Mouse (Mus musculus): ENCODE data around the gene AU018091.
"Not testable (repeated sequence)": the region's sequence is repeated elsewhere in the genome, so short reads cannot be mapped to it uniquely, and the experiment has no call there.

The AU018091 gene

DNA sequence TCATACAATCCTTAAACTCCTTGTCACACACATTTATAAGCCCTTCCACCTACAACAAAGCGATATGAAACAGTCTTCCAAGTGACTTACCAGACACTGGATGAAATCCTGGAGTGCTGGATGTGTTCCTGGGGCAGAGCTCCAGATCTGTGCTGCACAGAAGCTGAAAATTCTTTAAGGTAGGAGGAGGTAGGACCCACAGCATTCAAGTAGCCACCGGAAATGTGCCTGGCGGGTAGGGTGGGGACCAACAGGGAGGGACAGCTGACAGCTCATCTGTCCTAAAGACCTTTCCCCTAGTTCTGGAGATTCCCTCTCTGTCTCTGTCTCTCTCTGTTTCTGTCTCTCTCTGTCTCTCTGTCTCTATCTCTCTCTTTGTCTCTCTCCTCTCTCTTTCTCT is at the start of gene AU018091:
TSS of gene AU018091 (minus strand) at position 279 of the 400 bp plus-strand sequence.
- no peak for DNase-seq (ENCODE audit: low spot score)

DNA sequence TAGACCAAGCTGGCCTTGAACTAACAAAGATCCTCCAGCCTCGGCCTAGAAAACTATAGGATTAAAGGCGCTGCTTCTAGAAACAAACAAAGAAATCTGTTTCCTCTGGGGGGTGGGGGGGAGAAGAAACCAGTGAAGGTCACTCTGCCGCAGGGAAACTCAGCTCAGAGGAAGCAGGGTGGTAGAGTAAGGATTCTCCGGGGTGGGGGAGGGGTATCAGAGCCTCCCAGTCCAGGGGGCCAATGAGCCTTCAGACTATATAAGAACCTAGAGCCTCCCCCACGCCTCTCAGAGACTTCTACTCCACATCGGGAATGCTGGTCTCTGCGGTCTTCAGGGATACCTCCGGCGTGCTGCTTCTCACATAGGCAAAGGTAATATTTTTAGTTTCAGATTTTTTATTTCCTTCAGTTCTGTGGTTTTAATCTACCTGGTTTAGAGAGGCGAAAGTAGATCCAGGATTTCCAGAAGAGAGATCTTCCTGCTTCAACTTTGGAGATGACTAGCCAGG is 48.6 kb upstream of the AU018091 start:
- DNase-seq (ENCODE audit: low spot score), result no peak

DNA sequence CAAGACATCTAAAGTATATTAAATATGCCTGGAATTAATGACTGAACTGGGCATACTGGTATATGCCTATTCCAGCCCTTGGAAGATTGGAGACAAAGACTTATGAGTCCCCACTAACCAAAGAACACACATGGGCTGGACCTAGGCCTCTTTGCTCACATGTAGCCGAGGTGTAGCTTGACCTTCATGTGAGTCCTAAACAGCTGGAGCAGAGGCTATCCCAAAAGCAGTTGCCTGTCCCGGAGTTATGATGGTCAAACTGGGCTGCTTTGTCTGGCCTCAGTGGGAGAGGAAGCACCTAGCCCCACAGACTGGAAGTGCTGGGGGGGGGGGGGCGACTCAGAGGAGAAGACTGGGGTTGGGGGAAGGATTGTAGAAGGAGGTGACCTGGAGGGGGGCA is 47.3 kb upstream of the AU018091 start:
- DNase-seq (ENCODE audit: low spot score), result no peak

DNA sequence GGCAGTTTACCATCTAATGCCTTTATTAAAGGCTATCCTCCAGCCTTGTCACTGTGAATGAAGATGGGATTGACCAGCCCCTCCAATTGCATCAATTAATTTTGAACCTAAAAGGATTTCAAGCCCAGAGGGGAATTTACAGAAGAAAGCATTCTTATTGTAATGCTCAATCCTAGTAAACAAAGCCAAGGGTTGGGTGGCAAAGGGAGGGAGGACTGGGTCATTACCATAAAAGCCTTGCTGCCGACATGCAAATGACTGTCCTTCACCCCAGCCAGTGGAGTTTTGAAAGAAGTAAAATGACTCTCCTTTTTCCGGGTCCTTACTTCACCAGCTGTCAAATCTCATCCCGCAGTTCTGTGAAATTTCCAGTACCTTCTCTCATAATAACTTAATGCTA is 44.6 kb upstream of the AU018091 start:
- no peak for DNase-seq (ENCODE audit: low spot score)

DNA sequence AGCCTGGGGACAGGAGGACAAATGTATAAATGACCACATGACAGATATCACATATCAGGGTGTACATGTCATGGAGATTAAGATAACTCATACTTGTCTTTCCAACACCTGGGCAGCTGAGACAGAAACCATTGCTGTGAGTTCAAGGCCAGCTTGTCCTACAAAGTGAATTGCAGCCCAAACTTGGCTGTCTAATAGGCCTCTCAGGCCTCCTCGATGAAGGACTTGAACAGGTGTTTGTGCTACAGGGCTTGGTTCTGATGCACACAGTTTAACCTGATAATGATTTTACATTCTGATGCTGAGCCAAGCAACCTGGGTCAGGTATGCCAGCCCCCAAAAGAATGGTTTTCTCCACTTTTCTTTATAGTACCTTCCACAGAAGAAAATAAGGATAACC is 44.2 kb upstream of the AU018091 start:
- no peak for DNase-seq (ENCODE audit: low spot score)

DNA sequence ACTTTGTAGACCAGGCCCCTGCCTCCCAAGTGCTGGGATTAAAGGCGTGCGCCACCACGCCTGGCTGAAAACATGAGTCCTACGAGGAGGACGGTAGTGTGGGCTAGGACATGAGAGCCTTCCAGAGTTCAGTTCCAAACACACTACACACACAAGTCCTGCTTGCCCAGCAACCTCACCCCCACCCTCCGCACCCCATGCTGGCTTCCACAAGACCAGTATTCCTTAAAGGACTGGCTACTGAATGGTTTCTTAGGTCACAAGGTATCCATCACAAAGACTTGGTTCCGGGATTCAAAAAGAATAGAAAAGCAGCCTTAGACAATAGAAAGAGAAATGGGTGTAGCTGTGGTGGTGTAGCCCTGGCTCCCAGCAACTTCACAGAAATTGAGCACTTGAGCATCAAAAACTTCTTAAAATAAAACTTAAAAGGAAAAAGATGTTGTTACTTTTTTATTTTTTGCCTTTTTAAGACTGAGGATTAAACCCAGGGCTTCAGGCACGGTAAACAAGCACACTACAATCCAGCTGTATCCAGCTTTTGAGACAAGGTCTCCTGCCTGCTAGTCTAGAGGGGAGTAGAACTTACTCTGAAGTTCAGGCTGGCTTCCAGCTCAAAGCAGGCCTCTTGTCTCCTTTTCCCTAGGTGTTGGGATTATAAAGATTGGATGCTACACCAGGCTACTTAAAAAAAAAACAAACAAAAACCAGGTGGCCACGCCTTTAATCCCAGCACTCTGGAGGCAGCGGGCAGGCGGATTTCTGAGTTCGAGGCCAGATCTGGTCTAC is 43.2 kb upstream of the AU018091 start:
- DNase-seq (ENCODE audit: low spot score), result no peak

DNA sequence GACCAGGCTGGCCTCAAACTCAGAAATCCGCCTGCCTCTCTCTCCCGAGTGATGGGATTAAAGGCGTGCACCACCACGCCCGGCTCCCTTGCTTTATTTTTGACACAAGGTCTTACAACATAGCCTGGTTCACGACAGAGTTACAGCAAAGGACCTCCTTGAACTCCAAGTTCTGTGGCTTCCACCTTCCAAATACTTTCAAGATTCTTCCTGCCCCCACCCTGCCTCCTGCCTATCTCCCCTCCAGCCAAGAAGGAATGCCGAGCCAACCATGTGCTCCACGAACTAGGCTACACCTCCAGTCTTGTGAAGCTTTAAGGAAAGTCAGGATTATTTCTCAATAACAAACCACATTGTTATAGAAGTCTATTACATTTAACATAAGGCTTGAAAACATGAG is 42.5 kb upstream of the AU018091 start:
- DNase-seq (ENCODE audit: low spot score), result no peak

DNA sequence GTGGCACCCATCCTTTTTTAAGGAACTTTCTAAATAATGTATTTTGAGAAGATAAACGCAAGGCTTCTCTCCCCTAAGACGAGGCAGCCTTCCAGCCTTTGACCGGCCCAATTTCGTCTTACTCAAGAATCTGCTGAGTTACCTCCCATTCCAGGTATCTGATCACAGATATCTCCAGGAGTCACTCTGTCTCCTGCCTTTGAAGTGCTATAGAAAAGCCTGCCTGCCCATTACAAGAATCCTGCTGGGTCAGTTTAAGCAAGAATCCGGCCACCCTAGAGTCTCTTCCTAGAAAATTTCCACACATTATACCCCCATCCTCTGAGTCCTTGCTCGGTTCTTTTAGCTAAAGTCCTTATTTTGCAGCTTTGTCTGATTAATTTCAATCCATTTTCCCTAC is 41.6 kb upstream of the AU018091 start:
- no peak for DNase-seq (ENCODE audit: low spot score)

DNA sequence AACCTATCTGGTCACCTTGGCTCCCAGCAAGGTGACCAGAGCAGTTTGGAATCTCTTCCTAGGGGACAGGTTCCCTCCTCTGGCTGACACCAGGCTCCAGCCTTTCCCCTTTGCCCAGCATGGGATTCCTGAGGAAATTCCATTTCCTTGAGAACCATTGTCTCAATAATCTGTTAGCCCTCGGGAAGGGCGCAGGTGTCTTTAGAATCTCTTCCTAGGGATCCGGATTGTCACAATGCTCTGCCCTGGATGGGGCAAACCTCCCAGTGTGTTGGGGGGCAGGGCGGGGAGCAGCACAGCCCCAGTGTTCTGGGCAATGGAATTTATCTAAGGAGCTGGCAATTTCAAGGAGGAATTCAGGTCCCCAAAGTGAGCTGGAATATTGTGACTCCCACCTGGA is 37.5 kb upstream of the AU018091 start:
- no peak for DNase-seq (ENCODE audit: low spot score)

DNA sequence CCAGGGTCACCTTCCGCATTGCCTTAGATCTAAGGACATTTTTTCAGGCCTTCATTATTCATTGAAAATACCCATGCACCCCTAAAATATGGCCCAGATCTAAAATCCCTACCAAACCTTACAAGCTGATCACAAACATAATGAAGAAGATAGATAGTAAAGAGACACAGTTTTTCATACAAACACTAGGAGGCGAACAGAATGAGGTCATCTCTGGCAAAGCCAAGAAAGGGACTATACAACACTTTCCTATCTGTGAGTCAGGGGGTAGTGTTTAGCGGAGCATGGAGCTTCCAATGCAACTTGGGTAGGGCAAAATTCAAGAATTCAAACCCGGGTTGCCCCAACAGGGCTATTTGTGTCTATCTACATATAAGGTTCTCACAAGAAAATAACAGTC is 35.6 kb upstream of the AU018091 start:
- no peak for DNase-seq (ENCODE audit: low spot score)

DNA sequence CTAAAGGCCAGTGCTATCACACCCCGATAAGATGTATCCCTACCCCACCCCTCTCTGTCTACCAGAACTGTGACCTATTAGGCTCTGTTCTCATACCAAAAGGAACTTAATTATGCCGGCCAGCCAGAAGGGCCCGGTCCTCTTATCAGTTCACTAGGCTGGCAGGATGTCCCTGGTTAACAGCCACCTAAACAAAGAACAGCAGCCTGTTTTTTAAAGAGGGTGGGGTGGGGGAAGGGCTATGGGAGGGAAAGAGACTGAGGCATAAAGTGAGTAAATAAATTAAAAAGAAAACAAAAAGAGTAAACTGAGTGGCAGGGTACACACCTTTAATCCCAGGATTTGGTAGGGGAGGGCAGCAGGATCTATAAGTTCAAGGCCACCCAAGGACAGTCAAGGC is 34.9 kb upstream of the AU018091 start:
- no peak for DNase-seq (ENCODE audit: low spot score)

DNA sequence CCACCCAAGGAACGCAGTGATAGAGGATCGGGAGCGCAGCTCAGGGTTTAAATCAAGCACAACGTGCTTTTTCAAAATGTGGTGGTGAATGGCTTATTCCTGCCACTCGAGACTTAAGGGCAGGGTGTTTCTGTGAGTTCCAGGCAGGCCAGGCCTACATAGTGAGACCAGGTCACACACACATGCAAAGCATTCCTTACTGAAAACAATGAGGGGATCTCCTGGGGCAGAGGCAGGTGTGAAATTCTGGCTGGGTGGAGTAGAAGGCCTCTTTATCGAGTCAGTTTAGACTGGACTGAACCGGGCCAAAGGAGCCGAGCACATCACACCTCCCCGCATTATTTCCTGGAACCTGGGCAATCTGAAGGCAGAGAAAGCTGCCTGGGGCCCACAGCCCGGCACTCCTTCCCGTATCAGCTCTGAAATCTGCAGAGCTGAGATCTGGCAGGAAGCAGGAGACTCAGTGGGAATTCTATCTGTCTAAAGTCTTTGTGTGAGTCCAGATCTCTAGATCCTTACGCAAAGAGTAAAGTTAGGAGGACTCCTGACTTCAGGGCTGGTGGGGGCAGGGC is 32.2 kb upstream of the AU018091 start:
- no peak for DNase-seq (ENCODE audit: low spot score)

DNA sequence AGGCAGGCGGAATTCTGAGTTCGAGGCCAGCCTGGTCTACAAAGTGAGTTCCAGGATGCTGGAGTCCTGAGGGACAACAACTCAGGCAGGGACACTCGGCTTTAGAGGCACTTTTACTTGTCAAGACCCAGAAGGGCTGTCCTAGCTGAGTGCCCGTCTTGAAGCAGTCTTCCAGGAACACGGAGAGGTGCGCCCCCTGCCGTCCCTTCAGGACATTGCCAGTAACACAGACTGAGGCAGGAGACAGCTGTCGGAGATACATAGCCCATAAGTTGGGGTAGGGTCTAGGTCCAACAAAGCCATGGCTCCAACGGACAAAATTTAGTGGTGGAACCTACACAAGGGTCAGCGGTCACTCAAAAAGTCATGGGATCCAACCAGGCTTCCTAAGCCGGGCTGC is 29.9 kb upstream of the AU018091 start:
- peak; percentile 31 for DNase-seq (ENCODE audit: low spot score)

DNA sequence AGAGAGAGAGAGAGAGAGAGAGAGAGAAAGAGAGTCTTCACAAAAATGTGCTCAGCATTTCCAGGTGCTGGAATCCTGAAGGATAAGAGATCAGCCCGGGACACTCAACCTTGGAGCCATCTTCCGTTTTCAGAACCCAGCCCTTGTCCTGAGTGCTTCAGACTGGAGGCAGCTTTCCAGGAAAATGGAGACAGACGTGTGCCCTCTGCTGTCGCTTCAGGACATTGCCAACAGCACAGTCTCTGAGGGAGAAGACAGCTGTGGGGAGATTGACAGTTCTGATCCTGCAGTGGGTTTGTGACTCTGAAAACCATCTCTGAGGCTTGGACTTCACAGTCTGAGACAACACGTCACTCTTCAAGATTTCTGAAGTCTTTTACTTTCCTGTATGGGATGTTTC is 26.8 kb upstream of the AU018091 start:
- DNase-seq (ENCODE audit: low spot score), result no peak

DNA sequence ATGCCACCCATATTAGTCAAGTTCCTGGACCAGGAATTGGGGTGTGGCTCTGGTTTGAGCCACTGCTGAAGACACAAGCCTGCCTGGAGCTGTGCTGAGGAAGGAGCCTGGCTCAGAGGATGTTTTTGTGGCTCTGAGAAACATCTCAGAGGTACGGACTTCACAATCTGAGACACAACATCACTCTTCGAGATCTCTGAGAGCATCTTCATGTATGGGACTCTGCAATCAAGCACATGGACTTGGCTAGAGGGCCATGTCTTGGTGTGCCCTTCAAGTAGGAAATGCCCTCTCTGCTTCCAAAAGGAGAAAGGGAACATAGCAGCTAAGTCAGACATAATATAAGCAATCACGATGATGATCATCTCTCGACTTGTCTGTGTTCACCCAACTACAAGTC is 25.5 kb upstream of the AU018091 start:
- no peak for DNase-seq (ENCODE audit: low spot score)

DNA sequence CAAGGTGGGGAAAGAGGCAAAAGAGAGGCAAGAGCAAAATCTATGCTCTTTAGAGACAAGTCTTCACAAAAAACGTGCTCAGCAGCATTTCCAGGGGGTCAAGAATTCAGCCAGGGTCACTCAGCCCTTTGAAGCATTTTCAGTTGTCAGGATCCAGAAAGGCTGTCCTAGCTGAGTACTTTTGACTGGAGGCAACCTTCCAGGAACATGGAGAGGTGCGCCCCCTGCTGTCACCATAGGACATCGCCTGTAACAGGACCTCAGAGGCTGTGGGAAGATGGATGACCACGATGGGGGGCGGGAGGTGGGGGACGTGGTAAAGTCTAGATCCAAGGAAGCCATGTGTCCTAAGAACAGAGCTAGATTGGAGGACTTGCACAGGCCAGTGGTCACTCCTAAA is 24.9 kb upstream of the AU018091 start:
- DNase-seq (ENCODE audit: low spot score), result peak; percentile 22

DNA sequence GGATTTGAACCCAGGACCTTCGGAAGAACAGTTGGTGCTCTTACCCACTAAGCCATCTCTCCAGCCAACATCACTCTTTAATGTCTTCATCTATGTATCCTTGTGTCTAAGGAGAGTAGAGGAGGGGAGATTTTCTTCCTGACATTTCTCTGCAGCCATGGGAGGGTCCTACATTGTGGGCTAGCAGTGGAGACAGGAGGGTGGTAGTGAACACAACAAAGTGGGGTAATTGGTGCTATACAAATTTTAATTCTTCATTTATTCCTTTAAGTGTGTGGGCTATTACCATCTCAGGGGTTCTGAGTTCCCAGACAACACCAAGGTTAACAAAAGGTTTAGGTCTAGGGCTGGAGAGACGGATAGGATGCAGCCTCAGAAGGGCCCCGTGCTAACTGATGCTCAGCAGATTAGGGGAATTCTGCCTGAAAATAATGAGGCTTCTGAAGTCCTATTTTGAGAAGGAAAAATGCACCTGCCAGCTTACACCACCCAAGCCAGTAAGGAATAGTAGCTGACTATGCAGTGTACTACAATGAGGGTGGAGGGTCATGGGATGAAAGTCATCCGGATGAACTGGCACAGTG is 24.1 kb upstream of the AU018091 start:
- DNase-seq (ENCODE audit: low spot score), result no peak

DNA sequence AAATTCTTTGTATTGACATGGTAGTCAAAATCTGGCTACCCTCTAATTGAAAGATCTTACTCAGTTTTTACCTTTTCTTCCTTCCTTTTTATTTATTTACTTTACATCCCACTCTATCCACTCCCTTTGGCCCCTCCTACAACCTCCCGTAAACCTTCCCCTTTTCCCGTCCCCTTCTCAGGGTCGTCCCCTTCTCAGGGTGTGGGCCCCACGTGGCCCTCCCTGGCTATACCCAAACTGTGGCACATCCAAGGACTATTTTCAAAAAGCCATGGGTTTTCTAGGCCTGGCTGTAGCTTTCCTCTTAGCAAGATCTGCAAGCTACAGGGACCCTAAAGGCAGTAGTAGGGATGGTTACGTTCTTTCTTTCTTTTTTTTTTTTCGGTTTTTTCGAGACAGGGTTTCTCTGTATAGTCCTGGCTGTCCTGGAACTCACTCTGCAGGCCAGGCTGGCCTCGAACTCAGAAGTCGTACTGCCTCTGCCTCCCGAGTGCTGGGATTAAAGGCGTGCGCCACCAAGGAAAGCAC is 23.0 kb upstream of the AU018091 start:
- no peak for DNase-seq (ENCODE audit: low spot score)

DNA sequence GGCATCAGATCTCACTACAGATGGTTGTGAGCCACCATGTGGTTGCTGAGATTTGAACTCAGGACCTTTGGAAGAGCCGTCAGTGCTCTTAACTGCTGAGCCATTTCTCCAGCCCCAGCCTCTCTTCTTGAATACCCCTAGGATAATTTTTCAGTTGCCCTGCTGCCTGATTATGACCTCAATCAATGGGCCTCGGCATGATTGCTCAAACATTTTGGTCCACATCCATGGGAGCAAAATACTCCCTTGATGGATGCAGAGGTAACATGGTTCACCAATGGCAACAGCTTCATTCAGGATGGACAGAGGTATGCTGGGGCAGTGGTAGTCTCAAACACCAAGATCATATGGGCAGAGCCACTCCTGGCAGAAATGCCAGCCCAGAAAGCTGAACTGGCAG is 17.7 kb upstream of the AU018091 start:
- not testable (repeated sequence) for DNase-seq (ENCODE audit: low spot score)

DNA sequence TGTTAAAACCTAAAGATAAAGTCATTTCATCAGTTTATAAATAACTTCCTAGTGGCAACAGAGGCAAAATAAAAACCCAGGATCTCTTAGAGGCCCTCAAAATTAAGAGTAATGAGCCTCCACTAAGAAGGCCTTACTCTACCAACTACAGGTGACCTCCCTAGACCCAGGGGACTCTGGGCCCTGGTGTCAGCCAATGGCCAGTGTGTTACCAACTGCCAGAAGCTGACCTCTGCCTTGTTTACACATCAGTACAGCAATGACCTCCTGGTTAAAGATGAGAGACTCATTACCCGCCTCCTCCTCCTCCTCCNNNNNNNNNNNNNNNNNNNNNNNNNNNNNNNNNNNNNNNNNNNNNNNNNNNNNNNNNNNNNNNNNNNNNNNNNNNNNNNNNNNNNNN is 17.1 kb upstream of the AU018091 start:
- no peak for DNase-seq (ENCODE audit: low spot score)

DNA sequence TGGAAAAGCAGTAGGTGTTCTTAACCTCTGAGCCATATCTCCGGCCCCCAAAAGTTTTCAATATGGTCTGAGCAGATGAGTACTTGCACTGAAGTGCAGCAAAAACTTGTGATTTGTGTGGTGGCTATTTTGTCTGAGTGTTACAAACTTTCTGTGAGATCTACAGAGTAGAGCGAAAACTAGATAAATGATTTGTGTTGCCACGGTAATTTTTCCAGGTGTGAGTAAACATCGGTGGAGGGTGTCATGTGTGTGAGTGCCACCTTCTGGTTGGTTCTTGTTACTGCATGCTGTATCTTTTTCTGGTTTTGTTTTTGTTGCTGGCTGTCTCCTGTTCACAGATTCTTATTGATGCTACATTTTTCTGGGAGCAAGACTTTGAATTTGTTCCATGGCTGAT is 15.4 kb upstream of the AU018091 start:
- DNase-seq (ENCODE audit: low spot score), result peak; percentile 13

DNA sequence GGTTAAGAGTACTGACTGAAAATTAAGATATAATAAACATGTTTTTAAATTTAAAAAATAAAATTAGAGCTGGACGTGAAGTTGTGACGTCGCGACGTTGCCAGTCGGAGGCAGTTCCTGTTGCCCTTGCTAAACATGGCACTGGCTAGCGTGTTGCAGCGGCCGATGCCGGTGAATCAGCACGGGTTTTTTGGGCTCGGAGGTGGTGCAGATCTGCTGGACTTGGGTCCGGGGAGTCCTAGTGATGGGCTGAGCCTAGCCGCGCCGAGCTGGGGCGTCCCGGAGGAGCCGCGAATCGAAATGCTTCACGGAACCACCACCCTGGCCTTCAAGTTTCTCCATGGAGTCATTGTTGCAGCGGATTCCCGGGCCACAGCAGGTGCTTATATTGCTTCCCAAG is 12.0 kb upstream of the AU018091 start:
- DNase-seq (ENCODE audit: low spot score), result not testable (repeated sequence)

DNA sequence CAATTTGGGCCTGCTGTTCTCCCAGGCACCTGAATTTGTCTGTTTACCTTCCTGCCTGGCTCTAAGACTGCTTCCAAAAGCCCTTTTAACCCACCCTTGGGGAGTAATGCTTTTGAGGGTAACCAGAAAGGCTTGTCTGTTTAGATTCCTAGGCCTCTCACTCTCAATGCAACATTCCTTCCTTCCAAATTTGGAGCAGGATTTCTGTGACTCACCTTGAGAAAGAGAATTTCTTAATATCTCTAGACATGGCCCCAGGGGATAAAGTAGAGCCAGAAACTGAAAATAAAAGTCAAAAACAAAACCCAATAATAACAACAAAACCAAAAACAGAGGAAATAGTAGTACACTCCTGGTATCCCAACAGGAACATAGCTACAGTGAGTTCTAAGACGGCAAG is 707 bp downstream of the AU018091 start:
- DNase-seq (ENCODE audit: low spot score), result no peak
